Mouse (Mus musculus): Measurements from ENCODE around the gene Gm7579. TPM values are rescaled to one million over a fixed set of nuclear protein-coding genes. Genes with fewer than 3 reads are reported as not detected.
A peak's percentile ranks its signal among the peaks of the same experiment; 100 is the strongest.
"Not testable (repeated sequence)": the region's sequence is repeated elsewhere in the genome, so short reads cannot be mapped to it uniquely, and the experiment has no call there.

Gm7579 gene
- polyA plus RNA-seq, 1 experiment from 2014 or later: not detected

- ATAC-seq (ENCODE audit: low FRiP score, low TSS enrichment): no peak
- DNase-seq (ENCODE audit: low spot score): no peak
- no peak overlapping the region for H3K27ac ChIP-seq (replicated peaks)
- H3K9me3 ChIP-seq (ENCODE audit: control insufficient read depth, low read length): no peaks in the 10 kb centered on the region
- no peaks in the 10 kb centered on the region for H3K27me3 ChIP-seq (ENCODE audit: control insufficient read depth, insufficient read depth, low read length)
- TF ChIP-seq EP300 (optimal IDR thresholded peaks at IDR 0.05) (no peak), CTCF (IDR thresholded peaks at IDR 0.05; ENCODE audit: low read depth) (no peak)
- H3K36me3 ChIP-seq (ENCODE audit: control insufficient read depth, insufficient read depth, low read length): no peaks in the 10 kb centered on the region
- WGBS: 39% methylated on average over 2 of the region's 2 CpGs
- no peak overlapping the region for H3K4me3 ChIP-seq (ENCODE audit: low read depth, low read length)
- no peak overlapping the region for H3K4me2 ChIP-seq (replicated peaks; ENCODE audit: low read depth)
- no peaks in the 10 kb centered on the region for H3K4me1 ChIP-seq (replicated peaks; ENCODE audit: control insufficient read depth, insufficient read depth)
- H3K9ac ChIP-seq (ENCODE audit: low read length): no peak overlapping the region
Observed at GRCm38 (mm10) chr7:142224518-142224917, 12.9 kb downstream of the Gm7579 start.

GRCm38 (mm10) chr7:142229871-142230270 is 18.2 kb downstream of the Gm7579 start, which contains the start of gene Krtap5-5:
TSS of gene Krtap5-5 (minus strand) at chr7:142229971.
- not testable (repeated sequence) for H3K9me3 ChIP-seq (ENCODE audit: control insufficient read depth, low read length); H3K36me3 ChIP-seq (ENCODE audit: control insufficient read depth, insufficient read depth, low read length); ATAC-seq (ENCODE audit: low FRiP score, low TSS enrichment); H3K27me3 ChIP-seq (ENCODE audit: control insufficient read depth, insufficient read depth, low read length); DNase-seq (ENCODE audit: low spot score); H3K27ac ChIP-seq (replicated peaks); H3K4me2 ChIP-seq (replicated peaks; ENCODE audit: low read depth); H3K4me3 ChIP-seq (ENCODE audit: low read depth, low read length); H3K9ac ChIP-seq (ENCODE audit: low read length); H3K4me1 ChIP-seq (replicated peaks; ENCODE audit: control insufficient read depth, insufficient read depth)
- WGBS: 49% methylated on average over 3 of the region's 3 CpGs

GRCm38 (mm10) chr7:142231540-142231939 is 19.9 kb downstream of the Gm7579 start:
- ATAC-seq (ENCODE audit: low FRiP score, low TSS enrichment): no peak
- TF ChIP-seq EP300 (optimal IDR thresholded peaks at IDR 0.05): no peak
- TF ChIP-seq CTCF (IDR thresholded peaks at IDR 0.05; ENCODE audit: low read depth): no peak
- H3K9me3 ChIP-seq (ENCODE audit: control insufficient read depth, low read length): 0 out of 2 replicates have a peak, but pooled peaks cover 3% of the 10 kb centered on the region
- H3K4me2 ChIP-seq (replicated peaks; ENCODE audit: low read depth): no peak overlapping the region
- whole genome bisulfite sequencing: 10% methylated on average over 1 of the region's 1 CpGs
- H3K4me1 ChIP-seq (replicated peaks; ENCODE audit: control insufficient read depth, insufficient read depth): no peaks in the 10 kb centered on the region
- DNase-seq (ENCODE audit: low spot score): no peak
- no peaks in the 10 kb centered on the region for H3K27me3 ChIP-seq (ENCODE audit: control insufficient read depth, insufficient read depth, low read length)
- no peaks in the 10 kb centered on the region for H3K36me3 ChIP-seq (ENCODE audit: control insufficient read depth, insufficient read depth, low read length)
- H3K4me3 ChIP-seq (ENCODE audit: low read depth, low read length): no peak overlapping the region
- no peak overlapping the region for H3K9ac ChIP-seq (ENCODE audit: low read length)
- no peak overlapping the region for H3K27ac ChIP-seq (replicated peaks)

- Histone ChIP-seq H3K4me2 (replicated peaks; ENCODE audit: low read depth) (no peak within 1 kb of the TSS), H3K9me3 (ENCODE audit: control insufficient read depth, low read length) (no peaks in the 10 kb centered on the region), H3K9ac (ENCODE audit: low read length) (no peak within 1 kb of the TSS), H3K4me3 (ENCODE audit: low read depth, low read length) (no peak within 1 kb of the TSS), H3K27me3 (ENCODE audit: control insufficient read depth, insufficient read depth, low read length) (no peaks in the 10 kb centered on the region), H3K4me1 (replicated peaks; ENCODE audit: control insufficient read depth, insufficient read depth) (no peaks in the 10 kb centered on the region), H3K27ac (replicated peaks) (no peak within 1 kb of the TSS), H3K36me3 (ENCODE audit: control insufficient read depth, insufficient read depth, low read length) (no peaks in the 10 kb centered on the region)
- no peak for TF ChIP-seq EP300 (optimal IDR thresholded peaks at IDR 0.05)
- no peak for TF ChIP-seq CTCF (IDR thresholded peaks at IDR 0.05; ENCODE audit: low read depth)
- ATAC-seq (ENCODE audit: low FRiP score, low TSS enrichment): no peak
- 30% methylated on average over 2 of the region's 2 CpGs for WGBS
- no peak for DNase-seq (ENCODE audit: low spot score)
Observed at GRCm38 (mm10) chr7:142240978-142241377, 29.3 kb downstream of the Gm7579 start, which contains the start of gene Gm40460. TSS of gene Gm40460 (minus strand) at chr7:142241078.

- TF ChIP-seq EP300 (optimal IDR thresholded peaks at IDR 0.05): no peak
- peak; percentile 77 for TF ChIP-seq CTCF (IDR thresholded peaks at IDR 0.05; ENCODE audit: low read depth)
- peak; percentile 61 for DNase-seq (ENCODE audit: low spot score)
- H3K4me1 ChIP-seq (replicated peaks; ENCODE audit: control insufficient read depth, insufficient read depth): no peaks in the 10 kb centered on the region
- WGBS: 0% methylated on average over 1 of the region's 1 CpGs
- H3K27me3 ChIP-seq (ENCODE audit: control insufficient read depth, insufficient read depth, low read length): no peaks in the 10 kb centered on the region
- no peaks in the 10 kb centered on the region for H3K9me3 ChIP-seq (ENCODE audit: control insufficient read depth, low read length)
- no peak overlapping the region for H3K4me3 ChIP-seq (ENCODE audit: low read depth, low read length)
- H3K36me3 ChIP-seq (ENCODE audit: control insufficient read depth, insufficient read depth, low read length): no peaks in the 10 kb centered on the region
- no peak overlapping the region for H3K9ac ChIP-seq (ENCODE audit: low read length)
- no peak overlapping the region for H3K27ac ChIP-seq (replicated peaks)
- ATAC-seq (ENCODE audit: low FRiP score, low TSS enrichment): no peak
- H3K4me2 ChIP-seq (replicated peaks; ENCODE audit: low read depth): no peak overlapping the region
Observed at GRCm38 (mm10) chr7:142249824-142250223, 38.2 kb downstream of the Gm7579 start.

GRCm38 (mm10) chr7:142255517-142255916 is 43.9 kb downstream of the Gm7579 start:
- H3K9me3 ChIP-seq (ENCODE audit: control insufficient read depth, low read length): no peaks in the 10 kb centered on the region
- H3K4me3 ChIP-seq (ENCODE audit: low read depth, low read length): no peak overlapping the region
- peak; percentile 61; the same call in 1 of the 2 replicates for ATAC-seq (ENCODE audit: low FRiP score, low TSS enrichment)
- no peak overlapping the region for H3K4me2 ChIP-seq (replicated peaks; ENCODE audit: low read depth)
- H3K27me3 ChIP-seq (ENCODE audit: control insufficient read depth, insufficient read depth, low read length): no peaks in the 10 kb centered on the region
- H3K4me1 ChIP-seq (replicated peaks; ENCODE audit: control insufficient read depth, insufficient read depth): no peaks in the 10 kb centered on the region
- 0% methylated on average over 2 of the region's 2 CpGs for WGBS
- no peaks in the 10 kb centered on the region for H3K36me3 ChIP-seq (ENCODE audit: control insufficient read depth, insufficient read depth, low read length)
- H3K9ac ChIP-seq (ENCODE audit: low read length): no peak overlapping the region
- DNase-seq (ENCODE audit: low spot score): peak; percentile 34
- H3K27ac ChIP-seq (replicated peaks): no peak overlapping the region
- TF ChIP-seq EP300 (optimal IDR thresholded peaks at IDR 0.05) (no peak), CTCF (IDR thresholded peaks at IDR 0.05; ENCODE audit: low read depth) (peak; percentile 78)

GRCm38 (mm10) chr7:142258254-142258653 is 46.6 kb downstream of the Gm7579 start, which contains the start of gene Gm2431:
TSS of gene Gm2431 (minus strand) at chr7:142258354.
- H3K4me3 ChIP-seq (ENCODE audit: low read depth, low read length); H3K9ac ChIP-seq (ENCODE audit: low read length); H3K4me1 ChIP-seq (replicated peaks; ENCODE audit: control insufficient read depth, insufficient read depth); H3K36me3 ChIP-seq (ENCODE audit: control insufficient read depth, insufficient read depth, low read length); ATAC-seq (ENCODE audit: low FRiP score, low TSS enrichment); DNase-seq (ENCODE audit: low spot score); H3K9me3 ChIP-seq (ENCODE audit: control insufficient read depth, low read length); H3K4me2 ChIP-seq (replicated peaks; ENCODE audit: low read depth); H3K27me3 ChIP-seq (ENCODE audit: control insufficient read depth, insufficient read depth, low read length); H3K27ac ChIP-seq (replicated peaks): not testable (repeated sequence)
- WGBS: 31% methylated on average over 1 of the region's 1 CpGs
